Mouse (Mus musculus): ENCODE data around the gene Kcnq5. TPM values are rescaled to one million over a fixed set of nuclear protein-coding genes. Genes with fewer than 3 reads are reported as not detected.

Kcnq5 gene
- polyA plus RNA-seq, 1 experiment from 2014 or later = 2.6 TPM

- WGBS = 81% methylated on average over 2 of the region's 2 CpGs
- ATAC-seq (ENCODE audit: low FRiP score) (no peak), DNase-seq (ENCODE audit: low spot score) (no peak)
- Histone ChIP-seq H3K27ac (no peak overlapping the region), H3K27me3 (ENCODE audit: control insufficient read depth, insufficient read depth, low read length) (no peaks in the 10 kb centered on the region), H3K9ac (no peak overlapping the region), H3K4me3 (replicated peaks; ENCODE audit: low read length) (no peak overlapping the region), H3K4me1 (replicated peaks; ENCODE audit: control insufficient read depth, insufficient read depth, low read length) (no peaks in the 10 kb centered on the region), H3K9me3 (ENCODE audit: control insufficient read depth, low read length) (no peaks in the 10 kb centered on the region), H3K36me3 (replicated peaks; ENCODE audit: control insufficient read depth, insufficient read depth) (no peaks in the 10 kb centered on the region), H3K4me2 (replicated peaks) (no peak overlapping the region)
Observed at GRCm38 (mm10) chr1:21712711-21713110, 249.0 kb downstream of the Kcnq5 start.

- ATAC-seq (ENCODE audit: low FRiP score) = no peak
- Histone ChIP-seq H3K4me3 (replicated peaks; ENCODE audit: low read length) (no peak overlapping the region), H3K27me3 (ENCODE audit: control insufficient read depth, insufficient read depth, low read length) (no peaks in the 10 kb centered on the region), H3K36me3 (replicated peaks; ENCODE audit: control insufficient read depth, insufficient read depth) (no peaks in the 10 kb centered on the region), H3K4me2 (replicated peaks) (no peak overlapping the region), H3K4me1 (replicated peaks; ENCODE audit: control insufficient read depth, insufficient read depth, low read length) (no peaks in the 10 kb centered on the region), H3K27ac (no peak overlapping the region), H3K9ac (no peak overlapping the region), H3K9me3 (ENCODE audit: control insufficient read depth, low read length) (no peaks in the 10 kb centered on the region)
- WGBS = 72% methylated on average over 2 of the region's 2 CpGs
- no peak for DNase-seq (ENCODE audit: low spot score)
Observed at GRCm38 (mm10) chr1:21690458-21690857, 271.3 kb downstream of the Kcnq5 start.

DNA sequence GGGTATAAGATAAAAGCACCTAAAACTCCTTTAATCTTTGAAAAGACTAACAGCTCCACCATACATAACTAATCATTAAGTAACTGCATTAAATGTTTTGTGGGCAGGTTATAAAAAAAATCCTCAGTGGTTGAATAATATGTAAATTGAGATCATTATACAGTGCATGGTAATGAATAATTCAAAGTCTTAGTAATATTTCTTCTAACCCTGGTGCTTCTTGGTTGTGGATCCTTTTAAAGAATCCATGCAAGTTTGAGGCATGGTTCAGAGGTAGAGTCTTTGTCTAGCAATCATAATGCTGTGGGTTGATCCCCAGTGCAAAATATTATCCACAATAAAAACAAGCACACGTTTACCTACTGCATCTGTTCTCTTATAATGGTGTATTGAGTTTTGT is 272.8 kb downstream of the Kcnq5 start:
- no peak overlapping the region for H3K4me2 ChIP-seq (replicated peaks)
- no peaks in the 10 kb centered on the region for H3K36me3 ChIP-seq (replicated peaks; ENCODE audit: control insufficient read depth, insufficient read depth)
- no peak for DNase-seq (ENCODE audit: low spot score)
- H3K27ac ChIP-seq = no peak overlapping the region
- no peak for ATAC-seq (ENCODE audit: low FRiP score)
- 70% methylated on average over 1 of the region's 1 CpGs for WGBS
- no peak overlapping the region for H3K4me3 ChIP-seq (replicated peaks; ENCODE audit: low read length)
- no peak overlapping the region for H3K9ac ChIP-seq
- H3K9me3 ChIP-seq (ENCODE audit: control insufficient read depth, low read length) = no peaks in the 10 kb centered on the region
- no peaks in the 10 kb centered on the region for H3K4me1 ChIP-seq (replicated peaks; ENCODE audit: control insufficient read depth, insufficient read depth, low read length)
- H3K27me3 ChIP-seq (ENCODE audit: control insufficient read depth, insufficient read depth, low read length) = no peaks in the 10 kb centered on the region

GRCm38 (mm10) chr1:21684444-21684843 is 277.3 kb downstream of the Kcnq5 start:
- Histone ChIP-seq H3K4me1 (replicated peaks; ENCODE audit: control insufficient read depth, insufficient read depth, low read length) (no peaks in the 10 kb centered on the region), H3K4me2 (replicated peaks) (no peak overlapping the region), H3K36me3 (replicated peaks; ENCODE audit: control insufficient read depth, insufficient read depth) (no peaks in the 10 kb centered on the region), H3K4me3 (replicated peaks; ENCODE audit: low read length) (no peak overlapping the region), H3K9me3 (ENCODE audit: control insufficient read depth, low read length) (no peaks in the 10 kb centered on the region), H3K27me3 (ENCODE audit: control insufficient read depth, insufficient read depth, low read length) (no peaks in the 10 kb centered on the region), H3K27ac (no peak overlapping the region), H3K9ac (no peak overlapping the region)
- WGBS = 96% methylated on average over 3 of the region's 3 CpGs
- ATAC-seq (ENCODE audit: low FRiP score) (no peak), DNase-seq (ENCODE audit: low spot score) (no peak)

DNA sequence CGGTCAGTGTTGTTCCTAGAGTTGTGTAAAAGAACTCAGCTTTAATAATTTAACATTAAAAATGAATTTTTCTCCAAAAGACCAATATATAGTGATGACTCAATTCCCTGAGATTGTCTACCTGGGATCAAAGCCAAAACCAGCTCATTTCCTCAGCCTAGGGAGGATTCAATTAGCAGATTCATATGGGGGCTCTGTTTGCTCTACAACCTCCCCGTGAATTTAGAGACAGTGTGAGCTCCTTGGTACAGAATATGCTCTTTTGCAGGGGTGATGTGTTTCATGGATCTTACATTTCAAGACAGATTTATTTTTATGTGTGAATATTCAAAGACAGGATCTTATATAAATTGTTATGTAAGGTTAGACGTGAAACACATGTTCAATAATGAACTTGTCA is 284.9 kb downstream of the Kcnq5 start:
- Histone ChIP-seq H3K4me1 (replicated peaks; ENCODE audit: control insufficient read depth, insufficient read depth, low read length) (no peaks in the 10 kb centered on the region), H3K9ac (no peak overlapping the region), H3K27ac (no peak overlapping the region), H3K4me2 (replicated peaks) (no peak overlapping the region), H3K4me3 (replicated peaks; ENCODE audit: low read length) (no peak overlapping the region), H3K36me3 (replicated peaks; ENCODE audit: control insufficient read depth, insufficient read depth) (no peaks in the 10 kb centered on the region), H3K9me3 (ENCODE audit: control insufficient read depth, low read length) (no peaks in the 10 kb centered on the region), H3K27me3 (ENCODE audit: control insufficient read depth, insufficient read depth, low read length) (no peaks in the 10 kb centered on the region)
- DNase-seq (ENCODE audit: low spot score) (no peak), ATAC-seq (ENCODE audit: low FRiP score) (no peak)
- WGBS = 79% methylated on average over 3 of the region's 3 CpGs

DNA sequence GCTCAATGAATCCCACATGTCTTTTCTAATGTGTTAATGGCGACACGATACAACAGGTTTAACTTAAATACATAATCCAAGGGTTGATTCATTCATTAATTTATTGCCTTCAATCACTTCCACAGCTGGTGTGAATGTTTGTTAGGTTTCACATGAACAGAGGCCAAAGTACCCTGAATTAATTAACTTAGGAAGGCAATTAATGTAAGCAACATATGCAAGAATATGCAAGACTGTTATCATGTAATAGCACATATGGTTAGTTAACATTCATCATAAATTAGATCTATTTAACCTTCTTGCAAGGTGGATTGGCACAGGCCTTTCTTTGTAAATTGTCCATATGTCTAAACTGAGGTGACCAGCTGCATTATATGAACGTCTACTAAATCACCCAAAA is 300.9 kb downstream of the Kcnq5 start:
- no peak overlapping the region for H3K9ac ChIP-seq
- H3K4me2 ChIP-seq (replicated peaks) = no peak overlapping the region
- H3K4me1 ChIP-seq (replicated peaks; ENCODE audit: control insufficient read depth, insufficient read depth, low read length) = no peaks in the 10 kb centered on the region
- H3K9me3 ChIP-seq (ENCODE audit: control insufficient read depth, low read length) = no peaks in the 10 kb centered on the region
- no peak overlapping the region for H3K27ac ChIP-seq
- DNase-seq (ENCODE audit: low spot score) = no peak
- 0 out of 2 replicates have a peak, but pooled peaks have one; percentile 34 for ATAC-seq (ENCODE audit: low FRiP score)
- H3K27me3 ChIP-seq (ENCODE audit: control insufficient read depth, insufficient read depth, low read length) = no peaks in the 10 kb centered on the region
- H3K4me3 ChIP-seq (replicated peaks; ENCODE audit: low read length) = no peak overlapping the region
- H3K36me3 ChIP-seq (replicated peaks; ENCODE audit: control insufficient read depth, insufficient read depth) = no peaks in the 10 kb centered on the region
- 73% methylated on average over 3 of the region's 3 CpGs for WGBS

GRCm38 (mm10) chr1:21650820-21651219 is 310.9 kb downstream of the Kcnq5 start:
- Histone ChIP-seq H3K27ac (no peak overlapping the region), H3K36me3 (replicated peaks; ENCODE audit: control insufficient read depth, insufficient read depth) (no peaks in the 10 kb centered on the region), H3K4me1 (replicated peaks; ENCODE audit: control insufficient read depth, insufficient read depth, low read length) (no peaks in the 10 kb centered on the region), H3K4me3 (replicated peaks; ENCODE audit: low read length) (no peak overlapping the region), H3K27me3 (ENCODE audit: control insufficient read depth, insufficient read depth, low read length) (no peaks in the 10 kb centered on the region), H3K9ac (no peak overlapping the region), H3K4me2 (replicated peaks) (no peak overlapping the region), H3K9me3 (ENCODE audit: control insufficient read depth, low read length) (no peaks in the 10 kb centered on the region)
- no peak for ATAC-seq (ENCODE audit: low FRiP score)
- WGBS = 33% methylated on average over 4 of the region's 4 CpGs
- no peak for DNase-seq (ENCODE audit: low spot score)

DNA sequence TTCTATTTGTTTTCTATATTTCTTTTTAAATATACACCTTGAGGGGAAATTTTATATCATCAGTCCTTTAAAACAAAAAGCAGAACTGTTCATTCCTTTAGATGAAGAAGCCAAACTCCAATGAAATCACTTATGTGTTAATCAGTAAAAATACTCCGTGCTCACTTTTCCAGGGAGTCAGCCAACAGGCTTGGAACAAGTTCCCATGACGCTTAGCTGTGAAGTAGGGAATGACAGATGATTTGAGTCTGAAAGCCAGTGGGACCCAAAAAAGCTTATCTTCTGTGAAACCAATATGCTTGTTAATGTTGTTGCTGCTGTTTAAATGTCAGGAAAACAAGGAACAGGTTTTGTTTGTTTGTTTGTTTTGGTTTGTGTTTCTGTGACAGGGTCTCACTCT is 326.3 kb downstream of the Kcnq5 start:
- 71% methylated on average over 2 of the region's 2 CpGs for WGBS
- DNase-seq (ENCODE audit: low spot score) = no peak
- ATAC-seq (ENCODE audit: low FRiP score) = no peak

DNA sequence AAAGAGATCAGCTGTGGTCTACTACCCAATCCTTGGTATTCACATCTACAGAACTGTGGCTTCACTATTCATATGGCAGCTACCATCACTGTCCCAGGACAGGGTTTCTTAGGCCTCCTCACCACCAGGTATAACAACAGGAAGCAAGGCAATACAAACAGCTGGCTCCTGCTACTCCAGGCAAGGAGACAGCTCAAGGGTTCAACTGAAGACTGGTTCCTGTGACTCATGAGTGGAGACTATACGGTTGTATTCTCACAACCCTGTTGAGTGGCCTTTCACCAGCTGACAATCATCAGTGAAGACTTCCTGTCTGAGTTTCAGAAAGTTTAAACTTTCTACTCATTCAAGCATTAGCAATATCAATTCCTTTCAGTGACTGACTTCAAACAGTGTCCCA is 327.7 kb downstream of the Kcnq5 start:
- H3K4me1 ChIP-seq (replicated peaks; ENCODE audit: control insufficient read depth, insufficient read depth, low read length) = no peaks in the 10 kb centered on the region
- H3K9me3 ChIP-seq (ENCODE audit: control insufficient read depth, low read length) = no peaks in the 10 kb centered on the region
- no peak overlapping the region for H3K4me2 ChIP-seq (replicated peaks)
- H3K27ac ChIP-seq = no peak overlapping the region
- no peak overlapping the region for H3K4me3 ChIP-seq (replicated peaks; ENCODE audit: low read length)
- H3K9ac ChIP-seq = no peak overlapping the region
- 67% methylated on average over 1 of the region's 1 CpGs for WGBS
- H3K36me3 ChIP-seq (replicated peaks; ENCODE audit: control insufficient read depth, insufficient read depth) = no peaks in the 10 kb centered on the region
- no peak for DNase-seq (ENCODE audit: low spot score)
- no peaks in the 10 kb centered on the region for H3K27me3 ChIP-seq (ENCODE audit: control insufficient read depth, insufficient read depth, low read length)
- no peak for ATAC-seq (ENCODE audit: low FRiP score)

More for the DNA sequence above, 326.3 kb downstream of the Kcnq5 start:
- Histone ChIP-seq H3K9ac (no peak overlapping the region), H3K4me2 (replicated peaks) (no peak overlapping the region), H3K9me3 (ENCODE audit: control insufficient read depth, low read length) (no peaks in the 10 kb centered on the region), H3K4me1 (replicated peaks; ENCODE audit: control insufficient read depth, insufficient read depth, low read length) (no peaks in the 10 kb centered on the region), H3K4me3 (replicated peaks; ENCODE audit: low read length) (no peak overlapping the region), H3K27ac (no peak overlapping the region), H3K27me3 (ENCODE audit: control insufficient read depth, insufficient read depth, low read length) (no peaks in the 10 kb centered on the region), H3K36me3 (replicated peaks; ENCODE audit: control insufficient read depth, insufficient read depth) (no peaks in the 10 kb centered on the region)

DNA sequence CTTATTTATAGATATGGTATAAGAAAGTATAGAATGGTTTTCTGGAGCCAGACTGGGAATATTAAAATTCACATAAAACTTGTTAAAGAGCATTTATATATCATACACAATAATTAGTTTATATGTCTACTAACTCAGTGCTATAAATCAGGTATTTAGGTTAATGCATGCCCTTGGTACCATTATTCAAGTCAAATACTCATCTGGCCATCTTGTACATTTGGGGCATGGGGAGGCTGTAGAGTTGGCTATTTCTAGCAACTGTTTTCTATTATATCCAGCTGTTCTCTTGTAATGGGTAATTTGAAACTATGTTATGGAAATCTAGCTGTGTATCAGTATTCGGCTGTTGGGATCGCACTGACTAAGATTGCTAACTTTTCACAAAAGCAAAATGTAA is 339.3 kb downstream of the Kcnq5 start:
- 87% methylated on average over 2 of the region's 2 CpGs for WGBS

More for the DNA sequence above, 339.3 kb downstream of the Kcnq5 start:
- no peak overlapping the region for H3K9ac ChIP-seq
- no peak overlapping the region for H3K4me3 ChIP-seq (replicated peaks; ENCODE audit: low read length)
- no peak for ATAC-seq (ENCODE audit: low FRiP score)
- no peaks in the 10 kb centered on the region for H3K27me3 ChIP-seq (ENCODE audit: control insufficient read depth, insufficient read depth, low read length)
- H3K9me3 ChIP-seq (ENCODE audit: control insufficient read depth, low read length) = no peaks in the 10 kb centered on the region
- no peaks in the 10 kb centered on the region for H3K4me1 ChIP-seq (replicated peaks; ENCODE audit: control insufficient read depth, insufficient read depth, low read length)
- H3K4me2 ChIP-seq (replicated peaks) = no peak overlapping the region
- no peak for DNase-seq (ENCODE audit: low spot score)
- no peak overlapping the region for H3K27ac ChIP-seq
- H3K36me3 ChIP-seq (replicated peaks; ENCODE audit: control insufficient read depth, insufficient read depth) = no peaks in the 10 kb centered on the region

Data from hindbrain, embryonic 14.5 days (tissue).